Mouse (Mus musculus) MEL (cell line): Measurements from ENCODE around the gene Zdhhc12.
A peak's percentile ranks its signal among the peaks of the same experiment; 100 is the strongest.
"Not testable (repeated sequence)": the region's sequence is repeated elsewhere in the genome, so short reads cannot be mapped to it uniquely, and the experiment has no call there.

ENCODE experiments used
- CTCF ChIP-seq, 3 experiments: IDR thresholded peaks in 2 of 3; conservative IDR thresholded peaks in 1 of 3; 2 replicates each; pipeline ENCODE4 v1.5.1; 2011 to 2012; ENCODE audit warnings: low read length in 3 of 3, low read depth in 2 of 3, mild to moderate bottlenecking in 2 of 3, improper control_type of control experiment in 1 of 3, inconsistent platforms in 1 of 3, mixed read lengths in 1 of 3, moderate library complexity in 1 of 3; ENCODE audit not compliant: control insufficient read depth in 1 of 3, insufficient read depth in 1 of 3, poor library complexity in 1 of 3, severe bottlenecking in 1 of 3
- HCFC1 ChIP-seq: IDR thresholded peaks from 2 replicates; pipeline ENCODE4 v1.6.1; 2012; ENCODE audit warnings: low read depth, mild to moderate bottlenecking, inconsistent platforms, low read length, improper control_type of control experiment, moderate library complexity

DNA sequence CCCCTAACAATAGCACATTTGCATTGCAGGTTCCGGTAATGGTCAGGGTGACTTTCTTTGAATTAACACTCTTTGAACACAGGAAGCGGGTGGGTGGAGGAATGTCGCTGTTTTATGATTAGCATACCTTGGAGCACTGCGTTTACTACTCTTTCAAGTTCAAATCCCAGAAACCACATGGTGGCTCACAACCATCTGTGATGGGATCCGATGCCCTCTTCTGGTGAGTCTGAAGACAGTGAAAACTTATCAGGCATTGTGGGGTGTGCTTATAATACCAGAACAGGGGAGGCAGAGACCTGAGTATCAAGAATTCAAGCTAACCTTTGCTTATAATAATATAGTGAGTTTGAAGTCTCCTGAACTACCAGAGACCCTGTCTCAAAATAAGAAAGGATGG, 37.8 kb upstream of the Zdhhc12 start:
- not testable (repeated sequence) for TF ChIP-seq HCFC1
- peak in 1 of 3 experiments; percentile 22; a peak in 3 of 6 replicates for TF ChIP-seq CTCF (IDR thresholded peaks at IDR 0.05 in 2 of 3, conservative IDR thresholded peaks at IDR 0.05 in 1 of 3; ENCODE audit: control insufficient read depth in 1 of 3, insufficient read depth in 1 of 3, low read depth in 2 of 3, low read length in 3 of 3, poor library complexity in 1 of 3, severe bottlenecking in 1 of 3)
